Comparison of ENCODE assay signal across 8 mouse cellular contexts in genomic region chr4:129376961-129377545, GRCm38 (mm10). TPM values are rescaled to one million over a fixed set of nuclear protein-coding genes. Genes with fewer than 3 reads are reported as not detected.
DNase-seq lines count a peak whose midpoint lies in the region; ATAC-seq and TF ChIP-seq lines count a peak whose summit lies in the region.

No protein-coding gene starts in this region.

- H3K9me3 ChIP-seq in embryonic facial prominence, embryonic 10.5 days: peaks cover 4% of the 10 kb centered on the region; the same call in 1 of the 2 replicates
- no peaks in the 10 kb centered on the region for H3K9me3 ChIP-seq in liver, embryonic 11.5 days (ENCODE audit: control insufficient read depth, low read length)

- peak overlapping the region; percentile 72 for H3K4me3 ChIP-seq in embryonic facial prominence, embryonic 10.5 days
- peak overlapping the region; percentile 84 for H3K4me3 ChIP-seq in liver, embryonic 11.5 days (ENCODE audit: low read depth, low read length)
- peak overlapping the region; percentile 44 for H3K4me3 ChIP-seq in myocyte
- H3K4me3 ChIP-seq in testis, adult 2 months (ENCODE audit: control insufficient read depth, low read depth, low read length): peak overlapping the region; percentile 93

- no peaks in the 10 kb centered on the region for H3K36me3 ChIP-seq in embryonic facial prominence, embryonic 10.5 days (replicated peaks)
- H3K36me3 ChIP-seq in liver, embryonic 11.5 days (ENCODE audit: control insufficient read depth, insufficient read depth, low read length): no peaks in the 10 kb centered on the region
- no peaks in the 10 kb centered on the region for H3K36me3 ChIP-seq in myocyte (ENCODE audit: control insufficient read depth, insufficient read depth)
- H3K36me3 ChIP-seq in testis, adult 2 months (ENCODE audit: control insufficient read depth, insufficient read depth, low read length): no peaks in the 10 kb centered on the region

- H3K4me2 ChIP-seq in liver, embryonic 11.5 days: peak overlapping the region; percentile 87
- H3K4me2 ChIP-seq in myocyte (ENCODE audit: low read depth): peak overlapping the region; percentile 72

- H3K4me1 ChIP-seq in embryonic facial prominence, embryonic 10.5 days: peaks cover 17% of the 10 kb centered on the region
- H3K4me1 ChIP-seq in liver, embryonic 11.5 days (replicated peaks; ENCODE audit: control insufficient read depth, insufficient read depth, low read length): peaks cover 4% of the 10 kb centered on the region
- peaks cover 15% of the 10 kb centered on the region for H3K4me1 ChIP-seq in testis, adult 2 months (ENCODE audit: control insufficient read depth, insufficient read depth, low read length)

- peak overlapping the region; percentile 87 for H3K27ac ChIP-seq in embryonic facial prominence, embryonic 10.5 days (replicated peaks)
- H3K27ac ChIP-seq in liver, embryonic 11.5 days (ENCODE audit: low read depth, low read length): peak overlapping the region; percentile 43; the same call in 1 of the 2 replicates
- peak overlapping the region; percentile 76 for H3K27ac ChIP-seq in testis, adult 2 months (ENCODE audit: control insufficient read depth, insufficient read depth, low read depth, low read length)

- ATAC-seq in liver, embryonic 11.5 days (replicated peaks; ENCODE audit: low FRiP score): peak; percentile 78

- H3K9ac ChIP-seq in liver, embryonic 11.5 days (ENCODE audit: low read depth, low read length): peak overlapping the region; percentile 82

- peak overlapping the region; percentile 24 for H3ac ChIP-seq in myocyte (ENCODE audit: control insufficient read depth, insufficient read length)

- WGBS in embryonic facial prominence, embryonic 10.5 days: 2% methylated on average over 68 of the region's 68 CpGs
- 1% methylated on average over 67 of the region's 68 CpGs for WGBS in liver, embryonic 11.5 days

- peaks cover 70% of the 10 kb centered on the region for H3K27me3 ChIP-seq in embryonic facial prominence, embryonic 10.5 days (replicated peaks; ENCODE audit: low read depth, poor library complexity, severe bottlenecking)
- peaks cover 32% of the 10 kb centered on the region for H3K27me3 ChIP-seq in liver, embryonic 11.5 days (replicated peaks; ENCODE audit: control insufficient read depth, insufficient read depth, low read length)
- no peaks in the 10 kb centered on the region for H3K27me3 ChIP-seq in myocyte (ENCODE audit: control insufficient read depth, insufficient read depth, insufficient read length)
- no peaks in the 10 kb centered on the region for H3K27me3 ChIP-seq in testis, adult 2 months (ENCODE audit: control insufficient read depth, insufficient read depth, low read length)

- DNase-seq in A20 (ENCODE audit: low read depth, low spot score): peak; percentile 55
- peak; percentile 47 to 60 for DNase-seq in adrenal gland, adult 18-20 months (ENCODE audit: low spot score in 2 of 2)
- peak; percentile 62 for DNase-seq in embryonic facial prominence, embryonic 10.5 days (ENCODE audit: low spot score)
- DNase-seq in heart, adult 9 months (ENCODE audit: low spot score in 2 of 2): peak; percentile 40 to 48
- peak; percentile 44 for DNase-seq in kidney, adult 9 months
- peak; percentile 61 for DNase-seq in liver, embryonic 11.5 days (ENCODE audit: low spot score)

- peak; percentile 18 for TF ChIP-seq POLR2A in myocyte (IDR thresholded peaks at IDR 0.05; ENCODE audit: insufficient read length, low read depth)
- no peak for TF ChIP-seq POLR2A in testis, adult 2 months (IDR thresholded peaks at IDR 0.05; ENCODE audit: control insufficient read depth, low read depth, low read length)

- H3K79me2 ChIP-seq in myocyte (ENCODE audit: control insufficient read depth, insufficient read depth): no peaks in the 10 kb centered on the region

- TF ChIP-seq CTCF in testis, adult 2 months (IDR thresholded peaks at IDR 0.05; ENCODE audit: control insufficient read depth, insufficient read depth, insufficient replicate concordance, low read depth, low read length): no peak

TF ChIP-seq in myocyte, 11 proteins besides CTCF, POLR2A, EP300 and RAD21:
- TF ChIP-seq MYOG (IDR thresholded peaks at IDR 0.05; ENCODE audit: control insufficient read depth in 1 of 3, insufficient read depth in 1 of 3, insufficient read length in 2 of 3, low read depth in 2 of 3) (peak in 1 of 3 experiments; percentile 1), MAX (IDR thresholded peaks at IDR 0.05; ENCODE audit: low read depth) (no peak)

RNA-seq across cellular contexts. Expression of gene Zbtb8a, which starts 0.9 kb away (rescaled TPM):
- 1 to 10 TPM; 2.7 to 3.7 TPM for total RNA-seq in adrenal gland, adult 18-20 months (2021)
- polyA plus RNA-seq in embryonic facial prominence, embryonic 10.5 days (2016; fragmentation: Nextera tagmentation; extraction: Ambion mirVana): 6.0 and 6.6 TPM in 2 replicates
- polyA plus RNA-seq in liver, embryonic 11.5 days (2014; fragmentation: Nextera tagmentation; extraction: Ambion mirVana): 4.2 and 4.8 TPM in 2 replicates
- 5.8 TPM for polyA plus RNA-seq in myocyte (2012; fragmentation: generic; extraction: Trizol)
- polyA plus RNA-seq in testis, adult 2 months (2012; rRNA removed): 4.6 and 5.6 TPM in 2 replicates

RNA-seq across cellular contexts. Expression of gene Zbtb8os, which starts 41.6 kb away (rescaled TPM):
- 10 to 100 TPM; 49.4 to 52.4 TPM for total RNA-seq in adrenal gland, adult 18-20 months (2021)
- 49.0 and 49.3 TPM in 2 replicates for polyA plus RNA-seq in embryonic facial prominence, embryonic 10.5 days (2016; fragmentation: Nextera tagmentation; extraction: Ambion mirVana)
- polyA plus RNA-seq in liver, embryonic 11.5 days (2014; fragmentation: Nextera tagmentation; extraction: Ambion mirVana): 42.2 and 53.9 TPM in 2 replicates
- polyA plus RNA-seq in myocyte (2012; fragmentation: generic; extraction: Trizol): 34.5 TPM
- 19.1 and 20.7 TPM in 2 replicates for polyA plus RNA-seq in testis, adult 2 months (2012; rRNA removed)

RNA-seq across cellular contexts. Expression of gene Rbbp4, which starts 41.9 kb away (rescaled TPM):
- total RNA-seq in adrenal gland, adult 18-20 months (2021): 100 to 1,000 TPM; 128 to 132 TPM
- 546 and 560 TPM in 2 replicates for polyA plus RNA-seq in embryonic facial prominence, embryonic 10.5 days (2016; fragmentation: Nextera tagmentation; extraction: Ambion mirVana)
- polyA plus RNA-seq in liver, embryonic 11.5 days (2014; fragmentation: Nextera tagmentation; extraction: Ambion mirVana): 318 and 355 TPM in 2 replicates
- 137 TPM for polyA plus RNA-seq in myocyte (2012; fragmentation: generic; extraction: Trizol)
- 46.1 and 51.5 TPM in 2 replicates for polyA plus RNA-seq in testis, adult 2 months (2012; rRNA removed)

Comparison
In these comparisons a context has a peak if more than half of its experiments do, and no peak if none do; other contexts are left out.
1. Peak in every context shown above with its lines: DNase-seq, ATAC-seq, H3K4me3 ChIP-seq and H3K27ac ChIP-seq.